Mouse (Mus musculus): ENCODE results near the gene Lce1f. TPM values are rescaled to one million over a fixed set of nuclear protein-coding genes. Genes with fewer than 3 reads are reported as not detected.

The Lce1f gene
- not detected in 2 replicates for polyA plus RNA-seq (2014; fragmentation: Nextera tagmentation; extraction: Ambion mirVana)

GRCm38 (mm10) chr3:92720250-92720649 lies at the start of gene Lce1f:
Gene Lce1f (minus strand): TSS chr3:92720350.
- H3K4me3 ChIP-seq (ENCODE audit: low read length) = no peak within 1 kb of the TSS
- H3K27ac ChIP-seq (ENCODE audit: low read depth, low read length) = no peak within 1 kb of the TSS
- no peaks in the 10 kb centered on the region for H3K9me3 ChIP-seq (ENCODE audit: control insufficient read depth, low read length)
- no peaks in the 10 kb centered on the region for H3K27me3 ChIP-seq (ENCODE audit: control insufficient read depth, insufficient read depth, low read length)
- no peaks in the 10 kb centered on the region for H3K36me3 ChIP-seq (ENCODE audit: control insufficient read depth, insufficient read depth, low read length)
- no peak for ATAC-seq (ENCODE audit: low FRiP score, low TSS enrichment)
- H3K9ac ChIP-seq (ENCODE audit: low read depth, low read length) = no peak within 1 kb of the TSS
- WGBS = 77% methylated on average over 3 of the region's 3 CpGs
- H3K4me1 ChIP-seq (ENCODE audit: control insufficient read depth, insufficient read depth, low read length) = no peaks in the 10 kb centered on the region
- H3K4me2 ChIP-seq (replicated peaks; ENCODE audit: low read depth, low read length) = no peak within 1 kb of the TSS

- Histone ChIP-seq H3K9ac (ENCODE audit: low read depth, low read length) (no peak within 1 kb of the TSS), H3K36me3 (ENCODE audit: control insufficient read depth, insufficient read depth, low read length) (no peaks in the 10 kb centered on the region), H3K4me1 (ENCODE audit: control insufficient read depth, insufficient read depth, low read length) (no peaks in the 10 kb centered on the region), H3K4me2 (replicated peaks; ENCODE audit: low read depth, low read length) (no peak within 1 kb of the TSS), H3K27ac (ENCODE audit: low read depth, low read length) (no peak within 1 kb of the TSS), H3K27me3 (ENCODE audit: control insufficient read depth, insufficient read depth, low read length) (no peaks in the 10 kb centered on the region), H3K9me3 (ENCODE audit: control insufficient read depth, low read length) (no peaks in the 10 kb centered on the region), H3K4me3 (ENCODE audit: low read length) (no peak within 1 kb of the TSS)
- WGBS = 100% methylated on average over 1 of the region's 1 CpGs
- ATAC-seq (ENCODE audit: low FRiP score, low TSS enrichment) = no peak
Measured at GRCm38 (mm10) chr3:92764965-92765364, 44.8 kb upstream of the Lce1f start, which contains the start of gene Lce1h. Gene Lce1h (minus strand): TSS chr3:92765065.

GRCm38 (mm10) chr3:92753197-92753596 lies 33.0 kb upstream of the Lce1f start:
- H3K9ac ChIP-seq (ENCODE audit: low read depth, low read length) = no peak overlapping the region
- H3K4me3 ChIP-seq (ENCODE audit: low read length) = no peak overlapping the region
- no peak overlapping the region for H3K27ac ChIP-seq (ENCODE audit: low read depth, low read length)
- WGBS = 44% methylated on average over 3 of the region's 3 CpGs
- no peak overlapping the region for H3K4me2 ChIP-seq (replicated peaks; ENCODE audit: low read depth, low read length)
- no peak for ATAC-seq (ENCODE audit: low FRiP score, low TSS enrichment)
- no peaks in the 10 kb centered on the region for H3K9me3 ChIP-seq (ENCODE audit: control insufficient read depth, low read length)
- H3K4me1 ChIP-seq (ENCODE audit: control insufficient read depth, insufficient read depth, low read length) = no peaks in the 10 kb centered on the region
- no peaks in the 10 kb centered on the region for H3K27me3 ChIP-seq (ENCODE audit: control insufficient read depth, insufficient read depth, low read length)
- H3K36me3 ChIP-seq (ENCODE audit: control insufficient read depth, insufficient read depth, low read length) = no peaks in the 10 kb centered on the region

GRCm38 (mm10) chr3:92752238-92752637 lies 32.1 kb upstream of the Lce1f start, which contains the start of gene Lce1g:
Gene Lce1g (minus strand): TSS chr3:92752338.
- WGBS = 67% methylated on average over 1 of the region's 1 CpGs
- Histone ChIP-seq H3K9me3 (ENCODE audit: control insufficient read depth, low read length) (no peaks in the 10 kb centered on the region), H3K4me3 (ENCODE audit: low read length) (no peak within 1 kb of the TSS), H3K27ac (ENCODE audit: low read depth, low read length) (no peak within 1 kb of the TSS), H3K36me3 (ENCODE audit: control insufficient read depth, insufficient read depth, low read length) (no peaks in the 10 kb centered on the region), H3K9ac (ENCODE audit: low read depth, low read length) (no peak within 1 kb of the TSS), H3K4me2 (replicated peaks; ENCODE audit: low read depth, low read length) (no peak within 1 kb of the TSS), H3K27me3 (ENCODE audit: control insufficient read depth, insufficient read depth, low read length) (no peaks in the 10 kb centered on the region), H3K4me1 (ENCODE audit: control insufficient read depth, insufficient read depth, low read length) (no peaks in the 10 kb centered on the region)
- no peak for ATAC-seq (ENCODE audit: low FRiP score, low TSS enrichment)

- no peaks in the 10 kb centered on the region for H3K4me1 ChIP-seq (ENCODE audit: control insufficient read depth, insufficient read depth, low read length)
- H3K9ac ChIP-seq (ENCODE audit: low read depth, low read length) = no peak within 1 kb of the TSS
- H3K4me2 ChIP-seq (replicated peaks; ENCODE audit: low read depth, low read length) = no peak within 1 kb of the TSS
- no peak for ATAC-seq (ENCODE audit: low FRiP score, low TSS enrichment)
- no peaks in the 10 kb centered on the region for H3K27me3 ChIP-seq (ENCODE audit: control insufficient read depth, insufficient read depth, low read length)
- no peak within 1 kb of the TSS for H3K27ac ChIP-seq (ENCODE audit: low read depth, low read length)
- no peak within 1 kb of the TSS for H3K4me3 ChIP-seq (ENCODE audit: low read length)
- no peaks in the 10 kb centered on the region for H3K9me3 ChIP-seq (ENCODE audit: control insufficient read depth, low read length)
- H3K36me3 ChIP-seq (ENCODE audit: control insufficient read depth, insufficient read depth, low read length) = no peaks in the 10 kb centered on the region
- 84% methylated on average over 1 of the region's 1 CpGs for WGBS
Measured at GRCm38 (mm10) chr3:92738996-92739395, 18.8 kb upstream of the Lce1f start, which contains the start of gene Gm38119. Gene Gm38119 (minus strand): TSS chr3:92739096.

DNA sequence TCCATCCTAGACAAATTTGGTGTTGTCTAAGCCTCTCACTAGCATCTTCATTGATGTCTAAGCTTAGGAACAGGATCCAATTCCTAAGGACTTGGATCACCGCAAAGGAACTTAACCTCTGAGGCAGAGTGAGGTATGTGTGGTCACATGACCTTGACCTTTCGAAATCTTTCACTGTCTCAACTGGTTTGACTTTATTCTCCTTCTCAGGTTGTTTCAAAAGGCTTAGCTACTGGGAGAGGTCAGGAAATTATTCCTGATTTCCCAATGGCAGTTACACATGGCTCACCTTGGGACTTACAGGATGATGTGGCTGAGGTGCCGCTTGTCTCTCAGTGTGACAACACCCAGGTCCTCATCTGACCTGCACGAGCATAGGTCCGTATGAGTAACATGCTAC lies 2.5 kb upstream of the Lce1f start:
- Histone ChIP-seq H3K4me3 (ENCODE audit: low read length) (no peak overlapping the region), H3K27me3 (ENCODE audit: control insufficient read depth, insufficient read depth, low read length) (no peaks in the 10 kb centered on the region), H3K4me1 (ENCODE audit: control insufficient read depth, insufficient read depth, low read length) (no peaks in the 10 kb centered on the region), H3K4me2 (replicated peaks; ENCODE audit: low read depth, low read length) (no peak overlapping the region), H3K9ac (ENCODE audit: low read depth, low read length) (no peak overlapping the region), H3K9me3 (ENCODE audit: control insufficient read depth, low read length) (no peaks in the 10 kb centered on the region), H3K36me3 (ENCODE audit: control insufficient read depth, insufficient read depth, low read length) (no peaks in the 10 kb centered on the region), H3K27ac (ENCODE audit: low read depth, low read length) (no peak overlapping the region)
- WGBS = 79% methylated on average over 5 of the region's 5 CpGs
- no peak for ATAC-seq (ENCODE audit: low FRiP score, low TSS enrichment)

- no peak overlapping the region for H3K27ac ChIP-seq (ENCODE audit: low read depth, low read length)
- no peak for ATAC-seq (ENCODE audit: low FRiP score, low TSS enrichment)
- no peak overlapping the region for H3K9ac ChIP-seq (ENCODE audit: low read depth, low read length)
- no peak overlapping the region for H3K4me3 ChIP-seq (ENCODE audit: low read length)
- no peaks in the 10 kb centered on the region for H3K27me3 ChIP-seq (ENCODE audit: control insufficient read depth, insufficient read depth, low read length)
- no peaks in the 10 kb centered on the region for H3K4me1 ChIP-seq (ENCODE audit: control insufficient read depth, insufficient read depth, low read length)
- no peak overlapping the region for H3K4me2 ChIP-seq (replicated peaks; ENCODE audit: low read depth, low read length)
- no peaks in the 10 kb centered on the region for H3K36me3 ChIP-seq (ENCODE audit: control insufficient read depth, insufficient read depth, low read length)
- no peaks in the 10 kb centered on the region for H3K9me3 ChIP-seq (ENCODE audit: control insufficient read depth, low read length)
Measured at GRCm38 (mm10) chr3:92715122-92715521, 5.0 kb downstream of the Lce1f start.

DNA sequence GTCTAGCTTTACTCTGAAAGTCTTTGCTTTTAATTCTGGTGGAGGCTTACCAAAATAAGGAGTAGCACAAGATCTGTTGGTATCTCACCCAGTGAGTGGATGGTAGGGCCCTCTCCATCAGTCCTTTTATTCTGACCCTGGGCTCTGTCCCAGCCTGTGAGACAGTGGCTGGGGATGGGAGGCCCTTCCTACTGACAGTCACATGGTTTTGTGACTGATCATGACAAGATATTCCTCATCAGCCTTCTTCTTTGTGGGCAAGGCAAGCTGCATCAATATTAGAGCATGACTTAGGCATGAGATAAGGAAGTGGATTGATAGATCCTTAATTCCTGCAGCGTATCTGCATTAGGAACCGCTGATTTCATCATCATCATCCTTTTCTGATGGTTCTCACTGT lies 11.2 kb downstream of the Lce1f start, which contains the start of gene Lce1e:
Gene Lce1e (minus strand): TSS at position 101 of the 400 bp plus-strand sequence.
- no peak for ATAC-seq (ENCODE audit: low FRiP score, low TSS enrichment)
- Histone ChIP-seq H3K4me1 (ENCODE audit: control insufficient read depth, insufficient read depth, low read length) (no peaks in the 10 kb centered on the region), H3K27me3 (ENCODE audit: control insufficient read depth, insufficient read depth, low read length) (no peaks in the 10 kb centered on the region), H3K4me2 (replicated peaks; ENCODE audit: low read depth, low read length) (no peak within 1 kb of the TSS), H3K9me3 (ENCODE audit: control insufficient read depth, low read length) (no peaks in the 10 kb centered on the region), H3K36me3 (ENCODE audit: control insufficient read depth, insufficient read depth, low read length) (no peaks in the 10 kb centered on the region), H3K27ac (ENCODE audit: low read depth, low read length) (no peak within 1 kb of the TSS), H3K9ac (ENCODE audit: low read depth, low read length) (no peak within 1 kb of the TSS), H3K4me3 (ENCODE audit: low read length) (no peak within 1 kb of the TSS)
- 88% methylated on average over 2 of the region's 2 CpGs for WGBS

- Histone ChIP-seq H3K4me3 (ENCODE audit: low read length) (no peak overlapping the region), H3K4me2 (replicated peaks; ENCODE audit: low read depth, low read length) (no peak overlapping the region), H3K27ac (ENCODE audit: low read depth, low read length) (no peak overlapping the region), H3K9me3 (ENCODE audit: control insufficient read depth, low read length) (no peaks in the 10 kb centered on the region), H3K9ac (ENCODE audit: low read depth, low read length) (no peak overlapping the region), H3K27me3 (ENCODE audit: control insufficient read depth, insufficient read depth, low read length) (no peaks in the 10 kb centered on the region), H3K4me1 (ENCODE audit: control insufficient read depth, insufficient read depth, low read length) (no peaks in the 10 kb centered on the region), H3K36me3 (ENCODE audit: control insufficient read depth, insufficient read depth, low read length) (no peaks in the 10 kb centered on the region)
- WGBS = 30% methylated on average over 1 of the region's 1 CpGs
- ATAC-seq (ENCODE audit: low FRiP score, low TSS enrichment) = no peak
Measured at GRCm38 (mm10) chr3:92694613-92695012, 25.5 kb downstream of the Lce1f start.
